Mouse (Mus musculus) small intestine, adult 2 months (tissue): ENCODE measurements around the gene Cldn20. TPM values are rescaled to one million over a fixed set of nuclear protein-coding genes. Genes with fewer than 3 reads are reported as not detected.

Experiments used
- H3K27ac ChIP-seq: fragments of 200-500 bp; 2 replicates; pipeline ENCODE4 v1.5.1; 2012; ENCODE audit warnings: low read depth, low read length, control low read depth, inconsistent platforms; ENCODE audit not compliant: insufficient read depth
- H3K27me3 ChIP-seq: fragments of 200-500 bp; 2 replicates; pipeline ENCODE4 v1.6.1; 2012; ENCODE audit warnings: mild to moderate bottlenecking, moderate library complexity, low read length, inconsistent platforms; ENCODE audit not compliant: control insufficient read depth, insufficient read depth
- H3K36me3 ChIP-seq: fragments of 200-500 bp; 2 replicates; pipeline ENCODE4 v1.6.1; 2012; ENCODE audit warnings: mild to moderate bottlenecking, low read length, control low read depth, inconsistent platforms; ENCODE audit not compliant: control insufficient read depth, insufficient read depth
- H3K4me1 ChIP-seq: fragments of 200-500 bp; 2 replicates; pipeline ENCODE4 v1.6.1; 2012; ENCODE audit warnings: low read length, inconsistent platforms, mixed read lengths; ENCODE audit not compliant: control insufficient read depth, insufficient read depth, insufficient read length
- H3K4me3 ChIP-seq: fragments of 200-500 bp; 2 replicates; pipeline ENCODE4 v1.5.1; 2012; ENCODE audit warnings: low read depth, mild to moderate bottlenecking, control low read depth, inconsistent platforms, low read length, moderate library complexity
- CTCF ChIP-seq: fragments of 200-500 bp; IDR thresholded peaks from 2 replicates; pipeline ENCODE4 v1.5.1; 2012; ENCODE audit warnings: low read depth, mild to moderate bottlenecking, control low read depth, inconsistent platforms, low read length, moderate library complexity, mixed read lengths; ENCODE audit not compliant: insufficient replicate concordance, insufficient read length; ENCODE audit errors: extremely low read depth
- POLR2A ChIP-seq: fragments of 200-500 bp; IDR thresholded peaks from 2 replicates; pipeline ENCODE4 v1.6.1; 2012; ENCODE audit warnings: low read depth, mild to moderate bottlenecking, control low read depth, inconsistent platforms, low read length, moderate library complexity
- WGBS: fragments of 180-500 bp; shearing (Covaris S2); methylation state at CpG from one replicate; pipeline ENCODE4 v1.1.7; 2018; 5-methylcytosine and 5-hydroxymethylcytosine counted together
- polyA plus RNA-seq: library from polyadenylated mRNA; depleted of rRNA; stranded (reverse); fragments of >200 nt; gene quantifications from 2 replicates; pipeline ENCODE4 v1.2.3, GENCODE M21; 2012; rRNA removed

Cldn20 gene
- polyA plus RNA-seq, 1 experiment = 0.57 TPM

GRCm38 (mm10) chr17:3547725-3548124 lies 15.4 kb downstream of the Cldn20 start:
- peaks cover 3% of the 10 kb centered on the region; the same call in 1 of the 2 replicates for H3K36me3 ChIP-seq
- H3K4me1 ChIP-seq = no peaks in the 10 kb centered on the region
- H3K4me3 ChIP-seq = no peak overlapping the region
- H3K27ac ChIP-seq = no peak overlapping the region
- TF ChIP-seq CTCF (no peak), POLR2A (no peak)
- H3K27me3 ChIP-seq = no peaks in the 10 kb centered on the region
- 79% methylated on average over 7 of the region's 7 CpGs for WGBS

GRCm38 (mm10) chr17:3556251-3556650 lies 23.9 kb downstream of the Cldn20 start:
- Histone ChIP-seq H3K36me3 (peaks cover 3% of the 10 kb centered on the region; the same call in 1 of the 2 replicates), H3K4me1 (peaks cover 4% of the 10 kb centered on the region; the same call in 1 of the 2 replicates), H3K27ac (no peak overlapping the region), H3K27me3 (no peaks in the 10 kb centered on the region), H3K4me3 (no peak overlapping the region)
- 26% methylated on average over 1 of the region's 1 CpGs for WGBS
- TF ChIP-seq POLR2A (no peak), CTCF (no peak)

GRCm38 (mm10) chr17:3557331-3558311 lies 25.3 kb downstream of the Cldn20 start, which contains the start of gene Tfb1m:
TSS of gene Tfb1m (minus strand) at chr17:3557781.
- H3K4me3 ChIP-seq = peak within 1 kb of the TSS; percentile 91
- peaks cover 4% of the 10 kb centered on the region; the same call in 1 of the 2 replicates for H3K4me1 ChIP-seq
- TF ChIP-seq POLR2A = peak; percentile 44; the same call in 1 of the 2 replicates
- no peak; the same call in 1 of the 2 replicates for TF ChIP-seq CTCF
- H3K27ac ChIP-seq = peak within 1 kb of the TSS; percentile 72
- under 1% methylated on average over 60 of the region's 60 CpGs for WGBS
- H3K36me3 ChIP-seq = no peaks in the 10 kb centered on the region; the same call in 1 of the 2 replicates
- H3K27me3 ChIP-seq = no peaks in the 10 kb centered on the region

- Histone ChIP-seq H3K4me1 (peaks cover 4% of the 10 kb centered on the region; the same call in 1 of the 2 replicates), H3K36me3 (no peaks in the 10 kb centered on the region; the same call in 1 of the 2 replicates), H3K4me3 (no peak overlapping the region), H3K27ac (peak overlapping the region; percentile 60), H3K27me3 (no peaks in the 10 kb centered on the region)
- WGBS = 72% methylated on average over 9 of the region's 9 CpGs
- TF ChIP-seq POLR2A (no peak), CTCF (no peak)
These were observed 26.1 kb downstream of the Cldn20 start for GRCm38 (mm10) chr17:3558356-3558870.

- Histone ChIP-seq H3K27me3 (no peaks in the 10 kb centered on the region), H3K27ac (no peak overlapping the region), H3K4me3 (no peak overlapping the region), H3K4me1 (peaks cover 4% of the 10 kb centered on the region; the same call in 1 of the 2 replicates), H3K36me3 (no peaks in the 10 kb centered on the region)
- TF ChIP-seq POLR2A (no peak), CTCF (no peak)
- WGBS = 64% methylated on average over 3 of the region's 3 CpGs
These were observed 28.2 kb downstream of the Cldn20 start for GRCm38 (mm10) chr17:3560534-3560933.

- TF ChIP-seq POLR2A = no peak
- TF ChIP-seq CTCF = peak; percentile 43; the same call in 1 of the 2 replicates
- no peak overlapping the region for H3K27ac ChIP-seq
- H3K27me3 ChIP-seq = no peaks in the 10 kb centered on the region
- WGBS = 54% methylated on average over 8 of the region's 8 CpGs
- no peaks in the 10 kb centered on the region; the same call in 1 of the 2 replicates for H3K4me1 ChIP-seq
- no peaks in the 10 kb centered on the region for H3K36me3 ChIP-seq
- H3K4me3 ChIP-seq = no peak overlapping the region
These were observed 30.1 kb downstream of the Cldn20 start for GRCm38 (mm10) chr17:3562405-3562804.

GRCm38 (mm10) chr17:3570876-3571275 lies 38.5 kb downstream of the Cldn20 start:
- no peak overlapping the region for H3K27ac ChIP-seq
- no peak overlapping the region for H3K4me3 ChIP-seq
- no peaks in the 10 kb centered on the region for H3K36me3 ChIP-seq
- peak; percentile 72; the same call in 1 of the 2 replicates for TF ChIP-seq CTCF
- TF ChIP-seq POLR2A = no peak
- H3K27me3 ChIP-seq = no peaks in the 10 kb centered on the region
- WGBS = 1% methylated on average over 12 of the region's 12 CpGs
- H3K4me1 ChIP-seq = no peaks in the 10 kb centered on the region

Other genes with a start within 250 kb of the Cldn20 start
- gene Tiam2, start 206.0 kb upstream of the Cldn20 start, polyA plus RNA-seq = 1.5 and 2.7 TPM in 2 replicates
- 0.22 and 0.34 TPM in 2 replicates for gene Tfb1m, start 25.2 kb downstream of the Cldn20 start, polyA plus RNA-seq
- gene Nox3, start 163.7 kb downstream of the Cldn20 start, polyA plus RNA-seq = not detected in 2 replicates